Mouse (Mus musculus) T-helper 17 cell (primary cell): Measurements from ENCODE around the gene Mospd3.

Experiments
- in situ Hi-C, 2 experiments: fragments of 300-600 bp; cut with MboI, MseI; formaldehyde crosslinking; loops; 1 replicate in 1 of 2; 2 replicates in 1 of 2; pipeline ENCODE4 v1.15.1; 2025; ENCODE audit warnings: high pct_unique_total_duplicates in 2 of 2

Gene Mospd3

GRCm38 (mm10) chr5:137580246-137580645 is 20.6 kb downstream of the Mospd3 start:
- in situ Hi-C loops = no loop called here

GRCm38 (mm10) chr5:137574470-137574901 is 26.4 kb downstream of the Mospd3 start:
- in situ Hi-C loops = no loop called here

GRCm38 (mm10) chr5:137570691-137571586 is 29.9 kb downstream of the Mospd3 start:
- in situ Hi-C loops = no loop called here

GRCm38 (mm10) chr5:137570181-137570580 is 30.7 kb downstream of the Mospd3 start:
- in situ Hi-C loops = no loop called here

DNA sequence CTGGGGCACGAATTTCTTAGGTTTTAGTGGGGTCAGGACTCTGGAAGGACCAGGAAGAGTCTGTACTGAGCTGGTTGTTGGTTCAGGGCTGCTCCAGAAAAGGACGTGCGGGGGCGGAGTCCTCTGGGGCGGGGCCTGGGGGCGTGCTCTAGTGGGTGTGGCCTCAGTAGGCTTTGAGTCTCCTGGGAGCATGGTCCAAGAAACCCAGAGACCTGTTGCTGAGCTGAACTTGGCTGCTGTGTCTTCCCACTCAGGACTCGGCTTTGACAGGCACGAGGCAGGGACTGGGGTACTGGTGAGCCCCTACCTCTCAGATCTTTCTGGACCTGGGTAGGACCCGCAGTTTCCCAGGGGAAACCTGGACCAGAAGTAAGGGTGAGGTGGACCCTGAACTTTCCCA is 31.2 kb downstream of the Mospd3 start, which contains the start of gene Tfr2:
Gene Tfr2, plus strand, starts transcription at position 176 of the 400 bp plus-strand sequence.
- in situ Hi-C loops = no loop called here

DNA sequence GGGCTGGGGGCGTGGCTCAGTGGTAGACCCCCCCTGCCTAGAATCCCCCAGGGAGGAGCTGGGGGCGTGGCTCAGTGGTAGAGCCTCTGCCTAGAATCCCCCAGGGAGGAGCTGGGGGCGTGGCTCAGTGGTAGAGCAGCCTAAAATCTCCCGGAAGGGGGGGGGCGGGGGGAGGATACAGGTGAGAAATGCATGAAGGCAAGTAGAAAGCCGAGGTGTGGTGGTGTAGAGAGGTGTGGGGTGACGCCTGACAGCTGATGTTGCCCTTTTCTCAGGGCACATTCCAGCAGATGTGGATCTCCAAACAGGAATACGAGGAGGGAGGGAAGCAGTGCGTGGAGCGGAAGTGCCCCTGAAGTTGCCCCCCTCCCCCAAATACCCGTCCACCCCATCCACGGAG is 31.8 kb downstream of the Mospd3 start:
- in situ Hi-C loops = no loop called here

GRCm38 (mm10) chr5:137568223-137568798 is 32.5 kb downstream of the Mospd3 start:
- in situ Hi-C loops = no loop called here

DNA sequence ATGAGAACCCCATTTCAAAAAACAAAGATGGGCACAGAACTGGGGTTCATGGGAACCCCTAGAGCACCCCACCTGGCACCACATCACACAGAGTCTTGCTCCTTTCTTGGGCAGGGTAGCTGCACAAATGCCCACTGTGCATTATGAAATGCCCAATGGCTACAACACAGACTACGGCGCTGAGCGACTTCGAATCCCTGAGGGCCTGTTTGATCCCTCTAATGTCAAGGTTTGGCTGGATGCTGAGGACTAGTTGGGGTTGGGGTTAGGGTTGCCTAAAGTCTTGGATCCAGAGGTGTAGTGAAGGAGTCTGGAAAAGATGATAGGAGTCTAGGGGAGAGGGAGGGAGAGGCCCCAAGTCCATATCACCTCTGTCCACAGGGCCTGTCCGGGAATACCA is 34.4 kb downstream of the Mospd3 start:
- in situ Hi-C loops = no loop called here

- in situ Hi-C loops = no loop called here
These were observed 35.1 kb downstream of the Mospd3 start for GRCm38 (mm10) chr5:137565744-137566143.

DNA sequence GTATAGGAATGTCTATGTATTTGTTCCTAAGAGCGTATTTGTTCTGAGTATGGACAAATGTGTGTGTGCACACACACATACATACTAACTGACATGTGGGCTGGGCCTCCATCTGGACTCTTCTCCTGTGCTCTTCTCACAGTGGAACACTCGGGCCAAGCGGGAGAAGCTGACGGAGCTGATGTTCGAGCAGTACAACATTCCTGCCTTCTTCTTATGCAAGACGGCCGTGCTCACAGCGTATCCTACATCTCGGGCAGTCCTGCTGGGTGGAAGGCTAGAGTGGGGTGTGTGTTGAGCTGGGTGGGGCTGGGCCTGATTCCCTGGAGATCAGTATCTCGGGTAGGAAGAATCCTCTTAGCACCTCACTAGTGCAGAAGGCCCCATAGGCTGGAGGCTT is 37.9 kb downstream of the Mospd3 start:
- in situ Hi-C loops = no loop called here

- in situ Hi-C loops = no loop called here
These were observed 39.3 kb downstream of the Mospd3 start for GRCm38 (mm10) chr5:137561556-137561955.

DNA sequence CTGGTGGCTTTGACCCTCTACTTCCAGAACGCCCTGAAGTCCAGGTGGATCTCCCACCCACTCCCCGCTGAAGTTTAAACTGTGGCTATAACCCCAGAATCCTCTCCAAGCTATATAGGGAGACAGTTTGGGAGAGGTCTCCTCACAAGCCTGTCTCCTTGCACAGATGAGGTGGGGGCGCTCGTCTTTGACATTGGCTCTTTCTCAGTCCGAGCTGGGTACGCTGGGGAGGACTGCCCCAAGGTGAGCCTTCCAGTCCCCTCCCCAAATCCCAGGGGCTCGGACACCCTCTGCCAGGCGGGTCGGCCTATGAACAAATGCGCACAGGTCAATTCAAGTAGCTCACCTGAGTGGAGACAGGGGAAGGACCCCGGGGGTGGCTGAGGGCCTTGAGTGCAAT is 47.0 kb downstream of the Mospd3 start:
- in situ Hi-C loops = no loop called here

- in situ Hi-C loops = no loop called here
These were observed 47.4 kb downstream of the Mospd3 start, which contains the start of gene Actl6b for GRCm38 (mm10) chr5:137553411-137553837. Gene Actl6b (plus strand): TSS chr5:137553517.

GRCm38 (mm10) chr5:137553000-137553399 is 47.9 kb downstream of the Mospd3 start:
- in situ Hi-C loops = no loop called here

DNA sequence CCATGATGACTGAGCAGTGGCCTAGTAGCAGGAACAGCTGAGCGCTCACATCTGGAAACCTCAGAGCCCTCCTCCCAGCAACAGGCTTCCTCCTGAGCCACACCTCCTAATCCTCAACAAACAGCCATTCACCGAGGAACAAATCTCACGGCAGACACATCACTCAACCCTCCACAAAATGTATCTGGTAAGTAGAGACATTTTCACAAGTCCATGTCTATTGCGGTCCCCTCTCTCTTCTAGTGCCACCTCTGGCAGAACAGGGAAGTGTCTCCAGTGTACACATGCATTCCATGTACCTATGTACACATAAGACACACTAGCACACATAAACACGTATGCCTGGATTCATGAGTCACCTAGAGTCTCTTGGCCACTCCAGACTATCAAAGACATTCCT is 49.7 kb downstream of the Mospd3 start:
- in situ Hi-C loops = no loop called here

DNA sequence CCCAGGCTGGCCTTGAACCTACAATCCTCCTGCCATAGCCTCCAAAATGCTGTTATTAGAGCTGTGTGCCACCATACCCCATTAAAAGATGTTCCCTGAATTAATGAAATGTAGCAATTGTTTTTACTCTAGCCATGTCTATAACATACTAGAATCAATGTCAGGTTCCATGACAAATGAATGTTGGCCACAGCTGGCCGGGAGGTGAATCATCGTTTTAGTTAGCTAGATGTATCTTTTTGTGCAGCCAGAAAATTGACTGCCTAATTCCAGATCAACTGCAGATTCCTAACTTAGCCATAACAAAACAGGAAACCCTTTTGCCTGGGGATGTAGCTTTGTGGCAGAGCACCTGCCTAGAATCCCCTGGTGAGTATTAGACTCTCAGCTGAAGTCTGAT is 51.0 kb downstream of the Mospd3 start:
- in situ Hi-C loops = no loop called here
